Mouse (Mus musculus) E14TG2a.4 (cell line): ENCODE data around the gene Trmt10c.

Experiments used
- H3K27me3 ChIP-seq: 2 replicates; pipeline ENCODE4 v1.6.1; 2014; ENCODE audit warnings: low read length, control low read depth; ENCODE audit not compliant: insufficient read depth
- H3K36me3 ChIP-seq: 2 replicates; pipeline ENCODE4 v1.6.1; 2014; ENCODE audit warnings: low read length, control low read depth; ENCODE audit not compliant: insufficient read depth
- H3K4me1 ChIP-seq: replicated peaks from 2 replicates; pipeline ENCODE4 v1.6.1; 2014; ENCODE audit warnings: low read depth, low read length, control low read depth
- H3K4me3 ChIP-seq: replicated peaks from 2 replicates; pipeline ENCODE4 v1.5.1; 2014; ENCODE audit warnings: mild to moderate bottlenecking, low read length
- H3K9me3 ChIP-seq: 2 replicates; pipeline ENCODE4 v1.6.1; 2014; ENCODE audit warnings: low read length, control low read depth
- CTCF ChIP-seq: conservative IDR thresholded peaks from 2 replicates; pipeline ENCODE4 v1.5.1; 2014; ENCODE audit warnings: low read length
- NANOG ChIP-seq: IDR thresholded peaks from 2 replicates; pipeline ENCODE4 v1.6.1; 2014; ENCODE audit warnings: borderline replicate concordance, low read length, mixed read lengths
- POU5F1 ChIP-seq: IDR thresholded peaks from 2 replicates; pipeline ENCODE4 v1.6.1; 2014; ENCODE audit warnings: low read length, borderline replicate concordance

The Trmt10c gene

GRCm38 (mm10) chr16:55986001-55986400 is 51.6 kb downstream of the Trmt10c start:
- peaks cover 32% of the 10 kb centered on the region for H3K4me1 ChIP-seq
- no peaks in the 10 kb centered on the region for H3K27me3 ChIP-seq
- no peaks in the 10 kb centered on the region for H3K9me3 ChIP-seq
- H3K4me3 ChIP-seq: no peak overlapping the region
- peaks cover 74% of the 10 kb centered on the region for H3K36me3 ChIP-seq
- TF ChIP-seq CTCF (no peak), POU5F1 (no peak), NANOG (no peak)
